Mouse (Mus musculus) forebrain, postnatal 0 days (tissue): ENCODE measurements around the gene Ulk4. TPM values are rescaled to one million over a fixed set of nuclear protein-coding genes. Genes with fewer than 3 reads are reported as not detected.

Experiments
- ATAC-seq: fragments of 200-750 bp; cut with Nextera tagmentation; 2 replicates; pipeline ENCODE4 v1.8.0; 2017; ENCODE audit warnings: mild to moderate bottlenecking, moderate library complexity
- DNase-seq: peaks from one replicate; pipeline ENCODE4 v3.0.0-alpha.2; 2015
- H3K27ac ChIP-seq: fragments of 300-500 bp; sonication (generic); 2 replicates; pipeline ENCODE4 v1.5.1; 2014; ENCODE audit warnings: low read depth, mild to moderate bottlenecking, antibody characterized with exemption, low read length, moderate library complexity, mixed read lengths
- H3K27me3 ChIP-seq: fragments of 300-500 bp; sonication (generic); 2 replicates; pipeline ENCODE4 v1.6.1; 2014; ENCODE audit warnings: mild to moderate bottlenecking, low read length, mixed read lengths; ENCODE audit not compliant: insufficient read depth
- H3K36me3 ChIP-seq: fragments of 300-500 bp; sonication (generic); 2 replicates; pipeline ENCODE4 v1.6.1; 2014; ENCODE audit warnings: mild to moderate bottlenecking, moderate library complexity; ENCODE audit not compliant: insufficient read depth
- H3K4me1 ChIP-seq: fragments of 300-500 bp; sonication (generic); 2 replicates; pipeline ENCODE4 v1.6.1; 2014; ENCODE audit warnings: antibody characterized with exemption; ENCODE audit not compliant: insufficient read depth
- H3K4me2 ChIP-seq: fragments of 300-500 bp; sonication (generic); 2 replicates; pipeline ENCODE4 v1.6.1; 2014; ENCODE audit warnings: low read depth, mild to moderate bottlenecking, moderate library complexity
- H3K4me3 ChIP-seq: fragments of 300-500 bp; sonication (generic); 2 replicates; pipeline ENCODE4 v1.5.1; 2014; ENCODE audit warnings: low read depth, low read length, mixed read lengths
- H3K9ac ChIP-seq: fragments of 300-500 bp; sonication (generic); 2 replicates; pipeline ENCODE4 v1.6.1; 2014; ENCODE audit warnings: mild to moderate bottlenecking
- H3K9me3 ChIP-seq: fragments of 300-500 bp; sonication (generic); 2 replicates; pipeline ENCODE4 v1.6.1; 2016; ENCODE audit warnings: low read length
- CTCF ChIP-seq: sonication (generic); IDR thresholded peaks from 2 replicates; pipeline ENCODE4 v1.5.1; 2016; ENCODE audit warnings: antibody characterized with exemption, control low read depth, low read depth
- WGBS: fragments of 180-500 bp; shearing (Covaris S2); extraction: QIAGEN DNeasy Blood & Tissue Kit; methylation state at CpG from one replicate; pipeline ENCODE4 v1.1.7; 2014; 5-methylcytosine and 5-hydroxymethylcytosine counted together
- polyA plus RNA-seq: library from polyadenylated mRNA; unstranded; fragments of >200 nt; fragmentation: Nextera tagmentation; extraction: Ambion mirVana; gene quantifications from 2 replicates; pipeline ENCODE4 v1.2.1, GENCODE M21; 2015
- total RNA-seq: library from RNA; depleted of rRNA; stranded (reverse); fragments of >200 nt; gene quantifications from 2 replicates; pipeline ENCODE4 v1.2.3, GENCODE M21; 2014

Ulk4 gene
- total and polyA plus RNA-seq, 2 experiments from 2014 or later = 13.3 to 105 TPM

GRCm38 (mm10) chr9:121079388-121080088, 197.5 kb downstream of the Ulk4 start:
- no peaks in the 10 kb centered on the region for H3K36me3 ChIP-seq
- no peak overlapping the region for H3K4me2 ChIP-seq
- H3K9me3 ChIP-seq = no peaks in the 10 kb centered on the region
- peak; percentile 41 for TF ChIP-seq CTCF
- ATAC-seq (peak; percentile 34), DNase-seq (no peak)
- H3K4me3 ChIP-seq = no peak overlapping the region
- no peak overlapping the region for H3K27ac ChIP-seq
- no peak overlapping the region for H3K9ac ChIP-seq
- H3K27me3 ChIP-seq = no peaks in the 10 kb centered on the region
- WGBS = 47% methylated on average over 9 of the region's 9 CpGs
- peaks cover 13% of the 10 kb centered on the region; the same call in 1 of the 2 replicates for H3K4me1 ChIP-seq

- Histone ChIP-seq H3K4me1 (peaks cover 13% of the 10 kb centered on the region; the same call in 1 of the 2 replicates), H3K36me3 (no peaks in the 10 kb centered on the region), H3K27ac (no peak overlapping the region), H3K4me3 (no peak overlapping the region), H3K27me3 (no peaks in the 10 kb centered on the region), H3K4me2 (no peak overlapping the region), H3K9me3 (no peaks in the 10 kb centered on the region), H3K9ac (no peak overlapping the region)
- WGBS = 37% methylated on average over 12 of the region's 12 CpGs
- no peak for DNase-seq
- ATAC-seq = no peak
- no peak for TF ChIP-seq CTCF
Measured at GRCm38 (mm10) chr9:121076291-121076690, 200.7 kb downstream of the Ulk4 start.

GRCm38 (mm10) chr9:121075246-121075645, 201.8 kb downstream of the Ulk4 start:
- DNase-seq (peak; percentile 73), ATAC-seq (peak; percentile 25)
- H3K4me2 ChIP-seq = no peak overlapping the region
- no peaks in the 10 kb centered on the region for H3K36me3 ChIP-seq
- peak overlapping the region; percentile 29; the same call in 1 of the 2 replicates for H3K27ac ChIP-seq
- 69% methylated on average over 4 of the region's 4 CpGs for WGBS
- H3K9ac ChIP-seq = no peak overlapping the region
- no peak overlapping the region for H3K4me3 ChIP-seq
- no peaks in the 10 kb centered on the region for H3K9me3 ChIP-seq
- H3K27me3 ChIP-seq = no peaks in the 10 kb centered on the region
- H3K4me1 ChIP-seq = peaks cover 13% of the 10 kb centered on the region; the same call in 1 of the 2 replicates
- TF ChIP-seq CTCF = no peak

- no peaks in the 10 kb centered on the region for H3K27me3 ChIP-seq
- WGBS = 80% methylated on average over 3 of the region's 3 CpGs
- H3K9ac ChIP-seq = no peak overlapping the region
- no peak overlapping the region for H3K4me2 ChIP-seq
- H3K4me1 ChIP-seq = peaks cover 12% of the 10 kb centered on the region; the same call in 1 of the 2 replicates
- DNase-seq = no peak
- TF ChIP-seq CTCF = no peak
- no peaks in the 10 kb centered on the region for H3K36me3 ChIP-seq
- H3K9me3 ChIP-seq = no peaks in the 10 kb centered on the region
- peak; percentile 24 for ATAC-seq
- no peak overlapping the region for H3K4me3 ChIP-seq
- no peak overlapping the region for H3K27ac ChIP-seq
Measured at GRCm38 (mm10) chr9:121074726-121075125, 202.3 kb downstream of the Ulk4 start.

GRCm38 (mm10) chr9:121072127-121072757, 204.8 kb downstream of the Ulk4 start:
- H3K4me2 ChIP-seq = no peak overlapping the region
- ATAC-seq (no peak), DNase-seq (no peak)
- no peaks in the 10 kb centered on the region for H3K36me3 ChIP-seq
- WGBS = 28% methylated on average over 8 of the region's 8 CpGs
- no peak overlapping the region for H3K27ac ChIP-seq
- H3K4me1 ChIP-seq = peaks cover 6% of the 10 kb centered on the region; the same call in 1 of the 2 replicates
- no peaks in the 10 kb centered on the region for H3K9me3 ChIP-seq
- H3K9ac ChIP-seq = no peak overlapping the region
- H3K4me3 ChIP-seq = no peak overlapping the region
- TF ChIP-seq CTCF = no peak
- H3K27me3 ChIP-seq = no peaks in the 10 kb centered on the region

GRCm38 (mm10) chr9:121071461-121072126, 205.4 kb downstream of the Ulk4 start:
- Histone ChIP-seq H3K4me3 (no peak overlapping the region), H3K9ac (no peak overlapping the region), H3K4me1 (peaks cover 6% of the 10 kb centered on the region; the same call in 1 of the 2 replicates), H3K27me3 (no peaks in the 10 kb centered on the region), H3K4me2 (no peak overlapping the region), H3K36me3 (no peaks in the 10 kb centered on the region), H3K9me3 (no peaks in the 10 kb centered on the region), H3K27ac (no peak overlapping the region)
- 62% methylated on average over 10 of the region's 10 CpGs for WGBS
- no peak for DNase-seq
- no peak for TF ChIP-seq CTCF
- ATAC-seq = no peak

- H3K36me3 ChIP-seq = no peaks in the 10 kb centered on the region
- no peak overlapping the region for H3K27ac ChIP-seq
- H3K9ac ChIP-seq = no peak overlapping the region
- H3K27me3 ChIP-seq = no peaks in the 10 kb centered on the region
- H3K4me2 ChIP-seq = no peak overlapping the region
- WGBS = 61% methylated on average over 11 of the region's 11 CpGs
- no peaks in the 10 kb centered on the region for H3K9me3 ChIP-seq
- ATAC-seq (no peak), DNase-seq (peak; percentile 60)
- no peak for TF ChIP-seq CTCF
- no peak overlapping the region for H3K4me3 ChIP-seq
- peaks cover under 1% of the 10 kb centered on the region; the same call in 1 of the 2 replicates for H3K4me1 ChIP-seq
Measured at GRCm38 (mm10) chr9:121071050-121071449, 205.9 kb downstream of the Ulk4 start.
